Mouse (Mus musculus) kidney, embryonic 16.5 days (tissue): Measurements from ENCODE around the gene Mtcl1. TPM values are rescaled to one million over a fixed set of nuclear protein-coding genes. Genes with fewer than 3 reads are reported as not detected.
"Not testable (repeated sequence)": the region's sequence is repeated elsewhere in the genome, so short reads cannot be mapped to it uniquely, and the experiment has no call there.

Experiments
- ATAC-seq: fragments of 200-750 bp; cut with Nextera tagmentation; 2 replicates; pipeline ENCODE4 v1.8.0; 2017; ENCODE audit warnings: moderate TSS enrichment; ENCODE audit not compliant: low FRiP score, low TSS enrichment
- H3K27ac ChIP-seq: fragments of 300-500 bp; sonication (generic); 2 replicates; pipeline ENCODE4 v1.5.1; 2014; ENCODE audit warnings: low read length
- H3K27me3 ChIP-seq: fragments of 300-500 bp; sonication (generic); 2 replicates; pipeline ENCODE4 v1.6.1; 2014; ENCODE audit warnings: low read length, control low read depth, mixed read lengths; ENCODE audit not compliant: insufficient read depth
- H3K36me3 ChIP-seq: fragments of 300-500 bp; sonication (generic); 2 replicates; pipeline ENCODE4 v1.6.1; 2014; ENCODE audit warnings: low read length, control low read depth, mixed read lengths; ENCODE audit not compliant: insufficient read depth
- H3K4me1 ChIP-seq: fragments of 300-500 bp; sonication (generic); 2 replicates; pipeline ENCODE4 v1.6.1; 2014; ENCODE audit warnings: low read length, control low read depth, mixed read lengths; ENCODE audit not compliant: insufficient read depth
- H3K4me2 ChIP-seq: fragments of 300-500 bp; sonication (generic); replicated peaks from 2 replicates; pipeline ENCODE4 v1.6.1; 2014; ENCODE audit warnings: low read depth, low read length
- H3K4me3 ChIP-seq: fragments of 300-500 bp; sonication (generic); 2 replicates; pipeline ENCODE4 v1.5.1; 2014; ENCODE audit warnings: mild to moderate bottlenecking, low read length
- H3K9ac ChIP-seq: fragments of 300-500 bp; sonication (generic); replicated peaks from 2 replicates; pipeline ENCODE4 v1.6.1; 2014; ENCODE audit warnings: low read length
- H3K9me3 ChIP-seq: fragments of 300-500 bp; sonication (generic); 2 replicates; pipeline ENCODE4 v1.6.1; 2016; ENCODE audit warnings: low read length, control low read depth
- WGBS: fragments of 180-500 bp; shearing (Covaris S2); extraction: QIAGEN DNeasy Blood & Tissue Kit; methylation state at CpG from one replicate; pipeline ENCODE4 v1.1.7; 2014; 5-methylcytosine and 5-hydroxymethylcytosine counted together
- polyA plus RNA-seq: library from polyadenylated mRNA; unstranded; fragments of >200 nt; fragmentation: Nextera tagmentation; extraction: Ambion mirVana; gene quantifications from 2 replicates; pipeline ENCODE4 v1.2.1, GENCODE M21; 2015

Mtcl1 gene
- polyA plus RNA-seq, 1 experiment from 2014 or later, result 5.2 TPM

DNA sequence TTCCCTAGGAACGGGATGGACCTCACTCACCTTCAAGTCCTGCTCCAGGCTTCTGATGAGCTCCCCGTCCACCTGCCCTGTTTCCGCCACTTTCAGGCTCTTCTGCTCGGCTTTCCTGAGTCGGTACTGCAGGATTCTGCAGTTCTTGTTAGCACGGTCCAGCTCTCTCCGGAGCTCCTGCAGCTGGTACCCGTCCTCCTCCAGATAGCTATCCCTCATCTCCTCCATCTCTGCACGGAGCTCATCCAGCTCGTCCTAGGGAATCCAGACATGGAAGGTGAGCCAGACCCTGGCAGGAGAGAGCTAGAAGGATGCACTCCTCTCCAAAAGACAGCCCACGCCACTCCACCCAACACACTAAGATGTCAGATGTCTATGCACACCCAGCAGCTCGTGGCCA, 11.4 kb downstream of the Mtcl1 start:
- no peak overlapping the region for H3K9ac ChIP-seq
- no peak overlapping the region for H3K4me2 ChIP-seq
- no peak for ATAC-seq
- H3K27me3 ChIP-seq, result no peaks in the 10 kb centered on the region
- H3K9me3 ChIP-seq, result no peaks in the 10 kb centered on the region
- H3K36me3 ChIP-seq, result peaks cover 2% of the 10 kb centered on the region; the same call in 1 of the 2 replicates
- H3K27ac ChIP-seq, result no peak overlapping the region
- WGBS, result 77% methylated on average over 12 of the region's 12 CpGs
- H3K4me3 ChIP-seq, result no peak overlapping the region
- 0 out of 2 replicates have a peak, but pooled peaks cover 17% of the 10 kb centered on the region for H3K4me1 ChIP-seq

DNA sequence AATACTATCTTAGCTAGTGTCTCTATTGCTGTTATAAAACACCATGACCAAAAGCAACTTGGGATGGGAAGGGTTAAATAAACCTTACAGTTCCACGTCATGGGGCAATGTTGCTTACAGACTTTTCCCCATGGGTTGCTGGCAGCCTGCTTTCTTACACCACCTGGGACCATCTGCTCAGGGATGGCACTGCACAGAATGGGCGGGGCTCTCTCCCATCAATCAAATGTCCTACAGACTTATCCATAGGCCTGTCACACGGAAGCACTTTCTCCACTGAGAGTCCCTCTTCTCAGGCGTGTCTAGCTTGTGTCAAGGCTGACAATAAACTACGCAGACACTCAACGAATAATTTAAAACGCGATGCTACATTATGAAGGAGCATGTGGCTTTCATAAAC, 12.7 kb downstream of the Mtcl1 start:
- peaks cover 2% of the 10 kb centered on the region; the same call in 1 of the 2 replicates for H3K36me3 ChIP-seq
- 81% methylated on average over 8 of the region's 8 CpGs for WGBS

GRCm38 (mm10) chr17:66435982-66436381, 13.6 kb downstream of the Mtcl1 start:
- no peak overlapping the region for H3K4me3 ChIP-seq
- 95% methylated on average over 15 of the region's 15 CpGs for WGBS
- no peaks in the 10 kb centered on the region for H3K27me3 ChIP-seq
- peaks cover 2% of the 10 kb centered on the region; the same call in 1 of the 2 replicates for H3K36me3 ChIP-seq
- 0 out of 2 replicates have a peak, but pooled peaks cover 12% of the 10 kb centered on the region for H3K4me1 ChIP-seq
- H3K9me3 ChIP-seq, result no peaks in the 10 kb centered on the region
- no peak overlapping the region for H3K9ac ChIP-seq
- H3K4me2 ChIP-seq, result no peak overlapping the region
- no peak overlapping the region for H3K27ac ChIP-seq
- no peak for ATAC-seq

More for the DNA sequence above, 12.7 kb downstream of the Mtcl1 start:
- no peak overlapping the region for H3K4me2 ChIP-seq
- H3K9me3 ChIP-seq, result no peaks in the 10 kb centered on the region
- ATAC-seq, result no peak
- 0 out of 2 replicates have a peak, but pooled peaks cover 17% of the 10 kb centered on the region for H3K4me1 ChIP-seq
- no peak overlapping the region for H3K4me3 ChIP-seq
- H3K9ac ChIP-seq, result no peak overlapping the region
- no peaks in the 10 kb centered on the region for H3K27me3 ChIP-seq
- H3K27ac ChIP-seq, result no peak overlapping the region

DNA sequence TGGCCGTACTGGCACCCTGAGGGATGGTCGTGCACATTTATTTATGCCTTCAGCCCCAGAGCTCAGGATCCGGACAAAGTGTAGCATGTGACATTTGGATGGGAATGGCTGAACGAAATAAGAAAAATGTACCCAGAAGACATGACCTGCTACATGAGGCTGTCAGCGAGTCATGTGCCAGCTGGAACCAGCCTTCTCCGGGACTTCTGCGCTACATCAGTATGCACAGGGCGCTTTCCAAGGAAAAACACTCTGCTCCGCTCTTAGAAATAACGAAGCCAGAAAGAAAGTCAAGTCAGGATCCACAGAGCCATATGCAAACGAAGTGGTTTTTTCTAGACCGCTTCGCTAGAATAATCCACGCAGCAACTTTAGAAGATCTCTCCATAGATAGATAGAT, 14.5 kb downstream of the Mtcl1 start:
- Histone ChIP-seq H3K36me3 (peaks cover 2% of the 10 kb centered on the region; the same call in 1 of the 2 replicates), H3K4me3 (no peak overlapping the region), H3K9ac (no peak overlapping the region), H3K9me3 (no peaks in the 10 kb centered on the region), H3K27me3 (no peaks in the 10 kb centered on the region), H3K4me1 (0 out of 2 replicates have a peak, but pooled peaks cover 12% of the 10 kb centered on the region), H3K4me2 (no peak overlapping the region), H3K27ac (no peak overlapping the region)
- ATAC-seq, result no peak
- WGBS, result 94% methylated on average over 14 of the region's 14 CpGs

DNA sequence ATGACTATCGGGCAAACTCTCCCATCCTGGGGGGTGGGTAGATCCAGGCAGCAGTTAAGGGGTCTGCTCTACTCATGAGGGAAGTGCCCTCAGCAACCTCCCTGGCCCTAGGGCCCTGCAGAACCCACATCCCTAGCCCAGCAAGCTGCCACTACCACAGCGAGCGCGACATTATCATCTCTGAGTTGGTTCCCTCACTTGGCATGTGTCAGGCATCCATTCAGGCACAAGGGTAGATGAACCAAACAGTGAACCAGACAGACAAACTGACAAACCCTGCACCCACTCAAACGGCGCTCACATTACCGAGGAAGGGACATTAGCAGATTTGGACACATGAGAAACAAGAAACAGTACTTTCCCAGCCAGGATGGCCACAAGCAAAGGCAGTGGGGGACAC, 15.0 kb downstream of the Mtcl1 start:
- WGBS, result 93% methylated on average over 7 of the region's 7 CpGs
- Histone ChIP-seq H3K9ac (no peak overlapping the region), H3K27me3 (no peaks in the 10 kb centered on the region)

GRCm38 (mm10) chr17:66424601-66425000, 24.9 kb downstream of the Mtcl1 start:
- not testable (repeated sequence) for H3K27ac ChIP-seq, H3K4me1 ChIP-seq, H3K27me3 ChIP-seq, ATAC-seq, H3K9me3 ChIP-seq, H3K9ac ChIP-seq, H3K4me2 ChIP-seq, H3K36me3 ChIP-seq, H3K4me3 ChIP-seq
- 96% methylated on average over 4 of the region's 4 CpGs for WGBS

More for the DNA sequence above, 15.0 kb downstream of the Mtcl1 start:
- Histone ChIP-seq H3K4me3 (no peak overlapping the region), H3K36me3 (peaks cover 2% of the 10 kb centered on the region; the same call in 1 of the 2 replicates), H3K4me2 (no peak overlapping the region), H3K4me1 (0 out of 2 replicates have a peak, but pooled peaks cover 9% of the 10 kb centered on the region), H3K9me3 (no peaks in the 10 kb centered on the region), H3K27ac (no peak overlapping the region)
- no peak for ATAC-seq

GRCm38 (mm10) chr17:66419421-66419820, 30.1 kb downstream of the Mtcl1 start:
- ATAC-seq, result peak; percentile 44; the same call in 1 of the 2 replicates
- Histone ChIP-seq H3K9me3 (no peaks in the 10 kb centered on the region), H3K4me2 (no peak overlapping the region), H3K36me3 (0 out of 2 replicates have a peak, but pooled peaks cover 2% of the 10 kb centered on the region), H3K9ac (no peak overlapping the region), H3K4me3 (no peak overlapping the region), H3K4me1 (peaks cover 26% of the 10 kb centered on the region), H3K27ac (no peak overlapping the region), H3K27me3 (no peaks in the 10 kb centered on the region)
- WGBS, result 45% methylated on average over 8 of the region's 8 CpGs

DNA sequence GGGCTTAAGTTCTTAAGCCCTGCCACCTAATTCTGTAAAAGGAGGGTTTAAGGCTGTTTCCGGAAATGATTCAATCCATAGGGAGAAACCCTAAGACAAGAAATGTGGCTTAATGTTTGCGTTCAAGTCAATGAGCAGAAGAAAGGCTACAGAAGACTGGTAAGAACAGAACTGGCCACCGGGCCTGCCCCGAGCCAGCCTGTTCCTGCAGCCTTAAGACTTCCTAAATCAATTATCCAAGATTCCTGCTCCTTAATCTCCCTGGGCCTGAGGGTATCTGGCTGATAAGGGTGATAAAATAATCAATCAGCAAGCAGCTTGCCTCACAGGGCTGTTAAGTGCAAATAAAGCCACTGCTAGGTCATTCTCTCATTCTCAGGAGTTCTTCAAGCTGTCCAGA, 31.8 kb downstream of the Mtcl1 start:
- Histone ChIP-seq H3K9me3 (no peaks in the 10 kb centered on the region), H3K4me2 (no peak overlapping the region), H3K36me3 (no peaks in the 10 kb centered on the region), H3K27ac (peak overlapping the region; percentile 67; the same call in 1 of the 2 replicates), H3K9ac (no peak overlapping the region), H3K4me1 (peaks cover 31% of the 10 kb centered on the region), H3K4me3 (no peak overlapping the region), H3K27me3 (no peaks in the 10 kb centered on the region)
- ATAC-seq, result no peak
- 30% methylated on average over 4 of the region's 4 CpGs for WGBS

- Histone ChIP-seq H3K4me2 (peak overlapping the region; percentile 56), H3K4me1 (peaks cover 35% of the 10 kb centered on the region), H3K27me3 (no peaks in the 10 kb centered on the region), H3K36me3 (no peaks in the 10 kb centered on the region), H3K27ac (peak overlapping the region; percentile 67; the same call in 1 of the 2 replicates), H3K9ac (no peak overlapping the region), H3K9me3 (no peaks in the 10 kb centered on the region), H3K4me3 (peak overlapping the region; percentile 35; the same call in 1 of the 2 replicates)
- no peak for ATAC-seq
- 13% methylated on average over 5 of the region's 5 CpGs for WGBS
Observed at GRCm38 (mm10) chr17:66417329-66417728, 32.2 kb downstream of the Mtcl1 start.

- Histone ChIP-seq H3K9ac (peak overlapping the region; percentile 41; the same call in 1 of the 2 replicates), H3K9me3 (no peaks in the 10 kb centered on the region), H3K4me2 (peak overlapping the region; percentile 56), H3K4me1 (peaks cover 39% of the 10 kb centered on the region), H3K4me3 (peak overlapping the region; percentile 35), H3K27ac (peak overlapping the region; percentile 67), H3K36me3 (no peaks in the 10 kb centered on the region), H3K27me3 (no peaks in the 10 kb centered on the region)
- 3% methylated on average over 14 of the region's 14 CpGs for WGBS
- ATAC-seq, result peak; percentile 78
Observed at GRCm38 (mm10) chr17:66416841-66417313, 32.7 kb downstream of the Mtcl1 start.
